Mouse (Mus musculus): ENCODE measurements around the gene Fndc8.

The Fndc8 gene

GRCm38 (mm10) chr11:82861558-82861957, 30.4 kb upstream of the Fndc8 start:
- no peak for DNase-seq (ENCODE audit: low read depth, low spot score)
- no peaks in the 10 kb centered on the region for H3K36me3 ChIP-seq (ENCODE audit: control insufficient read depth, insufficient read depth, low read length, poor library complexity, severe bottlenecking)

GRCm38 (mm10) chr11:82862638-82863037, 29.3 kb upstream of the Fndc8 start:
- Histone ChIP-seq H3K27me3 (ENCODE audit: control insufficient read depth, insufficient read depth, low read length, poor library complexity, severe bottlenecking) (no peaks in the 10 kb centered on the region; the same call in 1 of the 2 replicates), H3K36me3 (ENCODE audit: control insufficient read depth, insufficient read depth, low read length, poor library complexity, severe bottlenecking) (no peaks in the 10 kb centered on the region)
- no peak for DNase-seq (ENCODE audit: low read depth, low spot score)

More at GRCm38 (mm10) chr11:82861558-82861957, 30.4 kb upstream of the Fndc8 start:
- no peaks in the 10 kb centered on the region; the same call in 1 of the 2 replicates for H3K27me3 ChIP-seq (ENCODE audit: control insufficient read depth, insufficient read depth, low read length, poor library complexity, severe bottlenecking)

- Histone ChIP-seq H3K27me3 (ENCODE audit: control insufficient read depth, insufficient read depth, low read length, poor library complexity, severe bottlenecking) (no peaks in the 10 kb centered on the region; the same call in 1 of the 2 replicates), H3K36me3 (ENCODE audit: control insufficient read depth, insufficient read depth, low read length, poor library complexity, severe bottlenecking) (no peaks in the 10 kb centered on the region)
- DNase-seq (ENCODE audit: low read depth, low spot score): no peak
These were observed 28.9 kb upstream of the Fndc8 start for GRCm38 (mm10) chr11:82863059-82863458.

- no peaks in the 10 kb centered on the region; the same call in 1 of the 2 replicates for H3K27me3 ChIP-seq (ENCODE audit: control insufficient read depth, insufficient read depth, low read length, poor library complexity, severe bottlenecking)
- no peaks in the 10 kb centered on the region for H3K36me3 ChIP-seq (ENCODE audit: control insufficient read depth, insufficient read depth, low read length, poor library complexity, severe bottlenecking)
- DNase-seq (ENCODE audit: low read depth, low spot score): no peak
These were observed 28.4 kb upstream of the Fndc8 start for GRCm38 (mm10) chr11:82863488-82863931.

GRCm38 (mm10) chr11:82865957-82866356, 26.0 kb upstream of the Fndc8 start:
- no peak for DNase-seq (ENCODE audit: low read depth, low spot score)
- Histone ChIP-seq H3K36me3 (ENCODE audit: control insufficient read depth, insufficient read depth, low read length, poor library complexity, severe bottlenecking) (no peaks in the 10 kb centered on the region), H3K27me3 (ENCODE audit: control insufficient read depth, insufficient read depth, low read length, poor library complexity, severe bottlenecking) (no peaks in the 10 kb centered on the region; the same call in 1 of the 2 replicates)

- Histone ChIP-seq H3K27me3 (ENCODE audit: control insufficient read depth, insufficient read depth, low read length, poor library complexity, severe bottlenecking) (no peaks in the 10 kb centered on the region; the same call in 1 of the 2 replicates), H3K36me3 (ENCODE audit: control insufficient read depth, insufficient read depth, low read length, poor library complexity, severe bottlenecking) (no peaks in the 10 kb centered on the region)
- DNase-seq (ENCODE audit: low read depth, low spot score): no peak
These were observed 24.9 kb upstream of the Fndc8 start for GRCm38 (mm10) chr11:82866850-82867564.

- no peaks in the 10 kb centered on the region for H3K36me3 ChIP-seq (ENCODE audit: control insufficient read depth, insufficient read depth, low read length, poor library complexity, severe bottlenecking)
- H3K27me3 ChIP-seq (ENCODE audit: control insufficient read depth, insufficient read depth, low read length, poor library complexity, severe bottlenecking): no peaks in the 10 kb centered on the region; the same call in 1 of the 2 replicates
- DNase-seq (ENCODE audit: low read depth, low spot score): no peak
These were observed 24.0 kb upstream of the Fndc8 start for GRCm38 (mm10) chr11:82867956-82868355.

GRCm38 (mm10) chr11:82869506-82870172, 22.3 kb upstream of the Fndc8 start:
- DNase-seq (ENCODE audit: low read depth, low spot score): no peak
- H3K36me3 ChIP-seq (ENCODE audit: control insufficient read depth, insufficient read depth, low read length, poor library complexity, severe bottlenecking): no peaks in the 10 kb centered on the region

GRCm38 (mm10) chr11:82870173-82871030, 21.5 kb upstream of the Fndc8 start:
- Histone ChIP-seq H3K36me3 (ENCODE audit: control insufficient read depth, insufficient read depth, low read length, poor library complexity, severe bottlenecking) (no peaks in the 10 kb centered on the region), H3K27me3 (ENCODE audit: control insufficient read depth, insufficient read depth, low read length, poor library complexity, severe bottlenecking) (no peaks in the 10 kb centered on the region)
- DNase-seq (ENCODE audit: low read depth, low spot score): peak; percentile 76

More at GRCm38 (mm10) chr11:82869506-82870172, 22.3 kb upstream of the Fndc8 start:
- no peaks in the 10 kb centered on the region for H3K27me3 ChIP-seq (ENCODE audit: control insufficient read depth, insufficient read depth, low read length, poor library complexity, severe bottlenecking)

GRCm38 (mm10) chr11:82871031-82871446, 20.9 kb upstream of the Fndc8 start, which contains the start of gene Rffl:
Gene Rffl (minus strand): TSS chr11:82871210.
- H3K36me3 ChIP-seq (ENCODE audit: control insufficient read depth, insufficient read depth, low read length, poor library complexity, severe bottlenecking): no peaks in the 10 kb centered on the region
- H3K27me3 ChIP-seq (ENCODE audit: control insufficient read depth, insufficient read depth, low read length, poor library complexity, severe bottlenecking): no peaks in the 10 kb centered on the region
- peak; percentile 96 for DNase-seq (ENCODE audit: low read depth, low spot score)

GRCm38 (mm10) chr11:82874924-82875323, 17.0 kb upstream of the Fndc8 start:
- H3K36me3 ChIP-seq (ENCODE audit: control insufficient read depth, insufficient read depth, low read length, poor library complexity, severe bottlenecking): no peaks in the 10 kb centered on the region; the same call in 1 of the 2 replicates
- no peak for DNase-seq (ENCODE audit: low read depth, low spot score)
- no peaks in the 10 kb centered on the region for H3K27me3 ChIP-seq (ENCODE audit: control insufficient read depth, insufficient read depth, low read length, poor library complexity, severe bottlenecking)

- no peaks in the 10 kb centered on the region; the same call in 1 of the 2 replicates for H3K36me3 ChIP-seq (ENCODE audit: control insufficient read depth, insufficient read depth, low read length, poor library complexity, severe bottlenecking)
These were observed 16.3 kb upstream of the Fndc8 start for GRCm38 (mm10) chr11:82875631-82876030.

GRCm38 (mm10) chr11:82877726-82878344, 14.1 kb upstream of the Fndc8 start:
- Histone ChIP-seq H3K36me3 (ENCODE audit: control insufficient read depth, insufficient read depth, low read length, poor library complexity, severe bottlenecking) (peaks cover 3% of the 10 kb centered on the region; the same call in 1 of the 2 replicates), H3K27me3 (ENCODE audit: control insufficient read depth, insufficient read depth, low read length, poor library complexity, severe bottlenecking) (no peaks in the 10 kb centered on the region)
- no peak for DNase-seq (ENCODE audit: low read depth, low spot score)

More at GRCm38 (mm10) chr11:82875631-82876030, 16.3 kb upstream of the Fndc8 start:
- no peaks in the 10 kb centered on the region for H3K27me3 ChIP-seq (ENCODE audit: control insufficient read depth, insufficient read depth, low read length, poor library complexity, severe bottlenecking)
- DNase-seq (ENCODE audit: low read depth, low spot score): no peak

- no peak for DNase-seq (ENCODE audit: low read depth, low spot score)
- H3K27me3 ChIP-seq (ENCODE audit: control insufficient read depth, insufficient read depth, low read length, poor library complexity, severe bottlenecking): no peaks in the 10 kb centered on the region
These were observed 8.7 kb upstream of the Fndc8 start for GRCm38 (mm10) chr11:82883180-82883579.

More at GRCm38 (mm10) chr11:82883180-82883579, 8.7 kb upstream of the Fndc8 start:
- peaks cover 3% of the 10 kb centered on the region; the same call in 1 of the 2 replicates for H3K36me3 ChIP-seq (ENCODE audit: control insufficient read depth, insufficient read depth, low read length, poor library complexity, severe bottlenecking)
